ENCODE assay signal across 9 mouse cellular contexts in genomic region chr12:104029986-104030385, GRCm38 (mm10). TPM values are rescaled to one million over a fixed set of nuclear protein-coding genes. Genes with fewer than 3 reads are reported as not detected.
DNase-seq lines count a peak whose midpoint lies in the region; ATAC-seq and TF ChIP-seq lines count a peak whose summit lies in the region.
"Had no signal": no experiment of that assay in that cellular context is flagged by ENCODE, and none has a peak within 500 bp of the region (broad histone marks: within the 10 kb centered on the region; RNA-seq: fewer than 3 reads in every experiment).

No protein-coding gene starts in this region.

- no peaks in the 10 kb centered on the region for H3K9me3 ChIP-seq in hindbrain, postnatal 0 days (ENCODE audit: low read length)
- H3K9me3 ChIP-seq in hindbrain, embryonic 12.5 days (replicated peaks) = no peaks in the 10 kb centered on the region
- no peaks in the 10 kb centered on the region for H3K9me3 ChIP-seq in E14TG2a.4 (ENCODE audit: low read length)
- no peaks in the 10 kb centered on the region for H3K9me3 ChIP-seq in kidney, embryonic 14.5 days (ENCODE audit: control insufficient read depth, low read length)
- H3K9me3 ChIP-seq in midbrain, embryonic 13.5 days = no peaks in the 10 kb centered on the region

- WGBS in hindbrain, postnatal 0 days = 47% methylated on average over 8 of the region's 8 CpGs
- 47% methylated on average over 8 of the region's 8 CpGs for WGBS in hindbrain, embryonic 12.5 days
- 34% methylated on average over 8 of the region's 8 CpGs for WGBS in bone marrow, adult 2 months
- WGBS in kidney, embryonic 14.5 days = 44% methylated on average over 8 of the region's 8 CpGs
- WGBS in midbrain, embryonic 13.5 days = 38% methylated on average over 8 of the region's 8 CpGs

- peak; percentile 67 for TF ChIP-seq CTCF in hindbrain, postnatal 0 days (IDR thresholded peaks at IDR 0.05; ENCODE audit: low read depth)
- TF ChIP-seq CTCF in E14TG2a.4 (conservative IDR thresholded peaks at IDR 0.05; ENCODE audit: low read length) = peak; percentile 51
- peak; percentile 64 for TF ChIP-seq CTCF in bone marrow, adult 2 months (IDR thresholded peaks at IDR 0.05; ENCODE audit: control insufficient read depth, insufficient read depth, low read length)

- no peak overlapping the region for H3K4me3 ChIP-seq in hindbrain, postnatal 0 days (ENCODE audit: low read length)
- H3K4me3 ChIP-seq in hindbrain, embryonic 12.5 days = no peak overlapping the region
- H3K4me3 ChIP-seq in E14TG2a.4 (replicated peaks; ENCODE audit: low read length) = no peak overlapping the region
- H3K4me3 ChIP-seq in bone marrow, adult 2 months (replicated peaks; ENCODE audit: control insufficient read depth, low read depth, low read length) = no peak overlapping the region
- H3K4me3 ChIP-seq in kidney, embryonic 14.5 days (ENCODE audit: low read length) = no peak overlapping the region
- H3K4me3 ChIP-seq in midbrain, embryonic 13.5 days (replicated peaks) = no peak overlapping the region

- peak; percentile 39 for DNase-seq in hindbrain, postnatal 0 days (ENCODE audit: low spot score)
- no peak for DNase-seq in right cerebral cortex, postnatal 10 days (ENCODE audit: low spot score in 2 of 2)
- DNase-seq in thymus, postnatal 36 days = no peak

- ATAC-seq in hindbrain, postnatal 0 days = 0 out of 2 replicates have a peak, but pooled peaks have one; percentile 27
- no peak for ATAC-seq in hindbrain, embryonic 12.5 days (ENCODE audit: low FRiP score)
- ATAC-seq in kidney, embryonic 14.5 days (ENCODE audit: low FRiP score, low TSS enrichment) = 0 out of 2 replicates have a peak, but pooled peaks have one; percentile 60
- peak; percentile 56; the same call in 1 of the 2 replicates for ATAC-seq in midbrain, embryonic 13.5 days

- H3K36me3 ChIP-seq in hindbrain, postnatal 0 days (ENCODE audit: insufficient read depth, low read length) = no peaks in the 10 kb centered on the region
- H3K36me3 ChIP-seq in hindbrain, embryonic 12.5 days = no peaks in the 10 kb centered on the region
- no peaks in the 10 kb centered on the region for H3K36me3 ChIP-seq in E14TG2a.4 (ENCODE audit: insufficient read depth, low read length)
- H3K36me3 ChIP-seq in kidney, embryonic 14.5 days (ENCODE audit: control insufficient read depth, insufficient read depth, low read length) = no peaks in the 10 kb centered on the region
- no peaks in the 10 kb centered on the region for H3K36me3 ChIP-seq in midbrain, embryonic 13.5 days

- H3K4me1 ChIP-seq in hindbrain, postnatal 0 days (ENCODE audit: insufficient read depth, low read length) = no peaks in the 10 kb centered on the region
- H3K4me1 ChIP-seq in hindbrain, embryonic 12.5 days = no peaks in the 10 kb centered on the region
- H3K4me1 ChIP-seq in E14TG2a.4 (replicated peaks; ENCODE audit: low read depth, low read length) = 0 out of 2 replicates have a peak, but pooled peaks cover 3% of the 10 kb centered on the region
- H3K4me1 ChIP-seq in bone marrow, adult 2 months (ENCODE audit: control insufficient read depth, insufficient read depth, low read length) = no peaks in the 10 kb centered on the region
- H3K4me1 ChIP-seq in kidney, embryonic 14.5 days (ENCODE audit: control insufficient read depth, insufficient read depth, low read length) = no peaks in the 10 kb centered on the region
- H3K4me1 ChIP-seq in midbrain, embryonic 13.5 days (replicated peaks) = no peaks in the 10 kb centered on the region

- no peak overlapping the region for H3K4me2 ChIP-seq in hindbrain, postnatal 0 days (ENCODE audit: low read depth, low read length)
- no peak overlapping the region for H3K4me2 ChIP-seq in hindbrain, embryonic 12.5 days (replicated peaks)
- H3K4me2 ChIP-seq in kidney, embryonic 14.5 days (replicated peaks; ENCODE audit: low read depth, low read length) = no peak overlapping the region
- H3K4me2 ChIP-seq in midbrain, embryonic 13.5 days (replicated peaks) = no peak overlapping the region

- TF ChIP-seq POLR2A in bone marrow, adult 2 months (IDR thresholded peaks at IDR 0.05; ENCODE audit: borderline replicate concordance, control insufficient read depth, low read depth, low read length) = no peak

- H3K27me3 ChIP-seq in hindbrain, postnatal 0 days (ENCODE audit: insufficient read depth, low read length) = no peaks in the 10 kb centered on the region
- H3K27me3 ChIP-seq in hindbrain, embryonic 12.5 days = no peaks in the 10 kb centered on the region
- H3K27me3 ChIP-seq in E14TG2a.4 (ENCODE audit: insufficient read depth, low read length) = peaks cover 6% of the 10 kb centered on the region; the same call in 1 of the 2 replicates
- no peaks in the 10 kb centered on the region for H3K27me3 ChIP-seq in kidney, embryonic 14.5 days (ENCODE audit: control insufficient read depth, insufficient read depth, low read length)
- H3K27me3 ChIP-seq in midbrain, embryonic 13.5 days = no peaks in the 10 kb centered on the region

- no peak overlapping the region for H3K27ac ChIP-seq in hindbrain, postnatal 0 days
- H3K27ac ChIP-seq in hindbrain, embryonic 12.5 days = no peak overlapping the region
- H3K27ac ChIP-seq in bone marrow, adult 2 months (ENCODE audit: control insufficient read depth, insufficient read depth, low read depth, low read length, poor library complexity) = no peak overlapping the region
- H3K27ac ChIP-seq in kidney, embryonic 14.5 days (ENCODE audit: low read depth, low read length) = no peak overlapping the region
- H3K27ac ChIP-seq in midbrain, embryonic 13.5 days = no peak overlapping the region

- no peak overlapping the region for H3K9ac ChIP-seq in hindbrain, postnatal 0 days (replicated peaks; ENCODE audit: low read length)
- no peak overlapping the region for H3K9ac ChIP-seq in hindbrain, embryonic 12.5 days
- no peak overlapping the region for H3K9ac ChIP-seq in kidney, embryonic 14.5 days (ENCODE audit: low read depth, low read length)
- no peak overlapping the region for H3K9ac ChIP-seq in midbrain, embryonic 13.5 days (replicated peaks)

RNA-seq across cellular contexts. Expression of gene Serpina12, which starts 14.3 kb away (rescaled TPM):
- total RNA-seq in hindbrain, postnatal 0 days (2014; rRNA removed) = not detected in 2 replicates
- polyA plus RNA-seq in hindbrain, postnatal 0 days (2015; fragmentation: Nextera tagmentation; extraction: Ambion mirVana) = not detected in 2 replicates
- polyA plus RNA-seq in hindbrain, embryonic 12.5 days (2016; fragmentation: Nextera tagmentation; extraction: Ambion mirVana) = not detected in 2 replicates
- 0.82 and 0.86 TPM in 2 replicates for polyA plus RNA-seq in bone marrow, adult 2 months (2011; ENCODE audit: insufficient read depth, insufficient read length, low replicate concordance, missing spikeins)
- not detected in 2 replicates for polyA plus RNA-seq in kidney, embryonic 14.5 days (2014; fragmentation: Nextera tagmentation; extraction: Ambion mirVana)
- not detected in 2 replicates for polyA plus RNA-seq in midbrain, embryonic 13.5 days (2015; fragmentation: Nextera tagmentation; extraction: Ambion mirVana)

RNA-seq across cellular contexts. Expression of gene Serpina9, which starts 16.4 kb away (rescaled TPM):
- not detected in 2 replicates for total RNA-seq in hindbrain, postnatal 0 days (2014; rRNA removed)
- polyA plus RNA-seq in hindbrain, postnatal 0 days (2015; fragmentation: Nextera tagmentation; extraction: Ambion mirVana) = 0.38 and 0.43 TPM in 2 replicates
- polyA plus RNA-seq in hindbrain, embryonic 12.5 days (2016; fragmentation: Nextera tagmentation; extraction: Ambion mirVana) = 0.08 TPM in 1 of 2 replicates, not detected in the other
- not detected in 2 replicates for polyA plus RNA-seq in bone marrow, adult 2 months (2011; ENCODE audit: insufficient read depth, insufficient read length, low replicate concordance, missing spikeins)
- polyA plus RNA-seq in kidney, embryonic 14.5 days (2014; fragmentation: Nextera tagmentation; extraction: Ambion mirVana) = not detected in 2 replicates
- polyA plus RNA-seq in midbrain, embryonic 13.5 days (2015; fragmentation: Nextera tagmentation; extraction: Ambion mirVana) = not detected in 2 replicates

RNA-seq across cellular contexts. Expression of gene Serpina11, which starts 40.2 kb away (rescaled TPM):
- total RNA-seq in hindbrain, postnatal 0 days (2014; rRNA removed) = not detected in 2 replicates
- polyA plus RNA-seq in hindbrain, postnatal 0 days (2015; fragmentation: Nextera tagmentation; extraction: Ambion mirVana) = 0.13 TPM in 1 of 2 replicates, not detected in the other
- not detected in 2 replicates for polyA plus RNA-seq in hindbrain, embryonic 12.5 days (2016; fragmentation: Nextera tagmentation; extraction: Ambion mirVana)
- polyA plus RNA-seq in bone marrow, adult 2 months (2011; ENCODE audit: insufficient read depth, insufficient read length, low replicate concordance, missing spikeins) = 1.4 TPM in 1 of 2 replicates, not detected in the other
- polyA plus RNA-seq in kidney, embryonic 14.5 days (2014; fragmentation: Nextera tagmentation; extraction: Ambion mirVana) = not detected in 2 replicates
- polyA plus RNA-seq in midbrain, embryonic 13.5 days (2015; fragmentation: Nextera tagmentation; extraction: Ambion mirVana) = not detected in 2 replicates
- total RNA-seq: left cerebral cortex, adult 18-20 months had no signal
